Mouse (Mus musculus): ENCODE measurements at regions not wholly inside any gene's neighbourhood (a gene's known extent, or its start where the extent isn't known, plus 50 kb on each side); places are given as distances from the start of the nearest gene placed in this dataset.

- H3K36me3 ChIP-seq (ENCODE audit: control insufficient read depth, insufficient read depth, low read length, poor library complexity, severe bottlenecking) = no peaks in the 10 kb centered on the region
- in situ Hi-C loops (cut with MboI; ENCODE audit: low sequenced_read_pairs in 2 of 2, unreplicated experiment in 2 of 2) = no loop called here
- no peak for DNase-seq (ENCODE audit: low read depth, low spot score)
- TF ChIP-seq ZC3H11A (IDR thresholded peaks at IDR 0.05; ENCODE audit: borderline replicate concordance, low read depth, low read length) (no peak), MAFK (IDR thresholded peaks at IDR 0.05; ENCODE audit: insufficient read depth, low read depth, low read length) (no peak), CHD2 (IDR thresholded peaks at IDR 0.05; ENCODE audit: low read depth, low read length) (no peak), ZNF384 (IDR thresholded peaks at IDR 0.05; ENCODE audit: low read depth, low read length) (no peak), HCFC1 (IDR thresholded peaks at IDR 0.05; ENCODE audit: borderline replicate concordance, insufficient read depth, low read length) (no peak)
- H3K9me3 ChIP-seq (ENCODE audit: control insufficient read depth, insufficient read depth, low read depth, low read length) = no peaks in the 10 kb centered on the region
- H3K4me3 ChIP-seq (ENCODE audit: insufficient read depth in 1 of 2, low read depth in 1 of 2, low read length in 2 of 2, poor library complexity in 1 of 2, severe bottlenecking in 1 of 2) = no peak overlapping the region
- H3K27ac ChIP-seq (ENCODE audit: insufficient read depth, low read depth, low read length, poor library complexity, severe bottlenecking) = no peak overlapping the region
- no peak overlapping the region for H3K9ac ChIP-seq (ENCODE audit: insufficient read depth, low read depth, low read length, poor library complexity, severe bottlenecking)
- H3K4me1 ChIP-seq (ENCODE audit: control insufficient read depth in 2 of 2, insufficient read depth in 2 of 2, low read length in 2 of 2, poor library complexity in 1 of 2) = no peaks in the 10 kb centered on the region
Measured at GRCm38 (mm10) chr8:80422190-80422589, 71.4 kb upstream of the Gypa start.

- no peaks in the 10 kb centered on the region for H3K36me3 ChIP-seq (ENCODE audit: control insufficient read depth, insufficient read depth, low read length, poor library complexity, severe bottlenecking)
- TF ChIP-seq CHD2 (IDR thresholded peaks at IDR 0.05; ENCODE audit: low read depth, low read length) (no peak), ZNF384 (IDR thresholded peaks at IDR 0.05; ENCODE audit: low read depth, low read length) (no peak), HCFC1 (IDR thresholded peaks at IDR 0.05; ENCODE audit: borderline replicate concordance, insufficient read depth, low read length) (no peak), MAFK (IDR thresholded peaks at IDR 0.05; ENCODE audit: insufficient read depth, low read depth, low read length) (no peak), ZC3H11A (IDR thresholded peaks at IDR 0.05; ENCODE audit: borderline replicate concordance, low read depth, low read length) (no peak)
- no peak overlapping the region for H3K4me3 ChIP-seq (ENCODE audit: insufficient read depth in 1 of 2, low read depth in 1 of 2, low read length in 2 of 2, poor library complexity in 1 of 2, severe bottlenecking in 1 of 2)
- no peaks in the 10 kb centered on the region for H3K9me3 ChIP-seq (ENCODE audit: control insufficient read depth, insufficient read depth, low read depth, low read length)
- no peaks in the 10 kb centered on the region for H3K4me1 ChIP-seq (ENCODE audit: control insufficient read depth in 2 of 2, insufficient read depth in 2 of 2, low read length in 2 of 2, poor library complexity in 1 of 2)
- in situ Hi-C loops (cut with MboI; ENCODE audit: low sequenced_read_pairs in 2 of 2, unreplicated experiment in 2 of 2) = no loop called here
- no peak overlapping the region for H3K27ac ChIP-seq (ENCODE audit: insufficient read depth, low read depth, low read length, poor library complexity, severe bottlenecking)
- DNase-seq (ENCODE audit: low read depth, low spot score) = no peak
- no peak overlapping the region for H3K9ac ChIP-seq (ENCODE audit: insufficient read depth, low read depth, low read length, poor library complexity, severe bottlenecking)
Measured at GRCm38 (mm10) chr8:80416121-80416520, 77.5 kb upstream of the Gypa start.

- H3K9ac ChIP-seq (ENCODE audit: insufficient read depth, low read depth, low read length, poor library complexity, severe bottlenecking) = no peak overlapping the region
- DNase-seq (ENCODE audit: low read depth, low spot score) = no peak
- H3K27ac ChIP-seq (ENCODE audit: insufficient read depth, low read depth, low read length, poor library complexity, severe bottlenecking) = no peak overlapping the region
- in situ Hi-C loops (cut with MboI; ENCODE audit: low sequenced_read_pairs in 2 of 2, unreplicated experiment in 2 of 2) = no loop called here
- H3K4me3 ChIP-seq (ENCODE audit: insufficient read depth in 1 of 2, low read depth in 1 of 2, low read length in 2 of 2, poor library complexity in 1 of 2, severe bottlenecking in 1 of 2) = no peak overlapping the region
- H3K4me1 ChIP-seq (ENCODE audit: control insufficient read depth in 2 of 2, insufficient read depth in 2 of 2, low read length in 2 of 2, poor library complexity in 1 of 2) = no peaks in the 10 kb centered on the region
- no peaks in the 10 kb centered on the region for H3K9me3 ChIP-seq (ENCODE audit: control insufficient read depth, insufficient read depth, low read depth, low read length)
- no peaks in the 10 kb centered on the region for H3K36me3 ChIP-seq (ENCODE audit: control insufficient read depth, insufficient read depth, low read length, poor library complexity, severe bottlenecking)
- no peak for TF ChIP-seq CHD2 (IDR thresholded peaks at IDR 0.05; ENCODE audit: low read depth, low read length)
- no peak for TF ChIP-seq ZC3H11A (IDR thresholded peaks at IDR 0.05; ENCODE audit: borderline replicate concordance, low read depth, low read length)
- TF ChIP-seq HCFC1 (IDR thresholded peaks at IDR 0.05; ENCODE audit: borderline replicate concordance, insufficient read depth, low read length) = no peak
- TF ChIP-seq ZNF384 (IDR thresholded peaks at IDR 0.05; ENCODE audit: low read depth, low read length) = no peak
- no peak for TF ChIP-seq MAFK (IDR thresholded peaks at IDR 0.05; ENCODE audit: insufficient read depth, low read depth, low read length)
Measured at GRCm38 (mm10) chr8:80399594-80400207, 93.9 kb upstream of the Gypa start.

- no peaks in the 10 kb centered on the region for H3K36me3 ChIP-seq (ENCODE audit: control insufficient read depth, insufficient read depth, low read length, poor library complexity, severe bottlenecking)
- no peaks in the 10 kb centered on the region for H3K4me1 ChIP-seq (ENCODE audit: control insufficient read depth in 2 of 2, insufficient read depth in 2 of 2, low read length in 2 of 2, poor library complexity in 1 of 2)
- H3K27ac ChIP-seq (ENCODE audit: insufficient read depth, low read depth, low read length, poor library complexity, severe bottlenecking) = no peak overlapping the region
- no peak for DNase-seq (ENCODE audit: low read depth, low spot score)
- no peak overlapping the region for H3K4me3 ChIP-seq (ENCODE audit: insufficient read depth in 1 of 2, low read depth in 1 of 2, low read length in 2 of 2, poor library complexity in 1 of 2, severe bottlenecking in 1 of 2)
- H3K9ac ChIP-seq (ENCODE audit: insufficient read depth, low read depth, low read length, poor library complexity, severe bottlenecking) = no peak overlapping the region
- in situ Hi-C loops (cut with MboI; ENCODE audit: low sequenced_read_pairs in 2 of 2, unreplicated experiment in 2 of 2) = no loop called here
- H3K9me3 ChIP-seq (ENCODE audit: control insufficient read depth, insufficient read depth, low read depth, low read length) = no peaks in the 10 kb centered on the region
- TF ChIP-seq ZNF384 (IDR thresholded peaks at IDR 0.05; ENCODE audit: low read depth, low read length) = no peak
- TF ChIP-seq HCFC1 (IDR thresholded peaks at IDR 0.05; ENCODE audit: borderline replicate concordance, insufficient read depth, low read length) = no peak
- no peak for TF ChIP-seq ZC3H11A (IDR thresholded peaks at IDR 0.05; ENCODE audit: borderline replicate concordance, low read depth, low read length)
- TF ChIP-seq CHD2 (IDR thresholded peaks at IDR 0.05; ENCODE audit: low read depth, low read length) = no peak
- no peak for TF ChIP-seq MAFK (IDR thresholded peaks at IDR 0.05; ENCODE audit: insufficient read depth, low read depth, low read length)
Measured at GRCm38 (mm10) chr8:80395010-80395409, 98.6 kb upstream of the Gypa start.
